Mouse (Mus musculus) inflammation-experienced regulatory T-cells (primary cell): ENCODE measurements around the gene Cyp2g1. TPM values are rescaled to one million over a fixed set of nuclear protein-coding genes. Genes with fewer than 3 reads are reported as not detected.

Experiments
- polyA plus RNA-seq, 2 experiments: library from polyadenylated mRNA; unstranded; fragments of 100-300 nt; shearing (Covaris generic); gene quantifications; one replicate each; pipeline ENCODE4 v1.2.1; 2017

The Cyp2g1 gene
- not detected for polyA plus RNA-seq

DNA sequence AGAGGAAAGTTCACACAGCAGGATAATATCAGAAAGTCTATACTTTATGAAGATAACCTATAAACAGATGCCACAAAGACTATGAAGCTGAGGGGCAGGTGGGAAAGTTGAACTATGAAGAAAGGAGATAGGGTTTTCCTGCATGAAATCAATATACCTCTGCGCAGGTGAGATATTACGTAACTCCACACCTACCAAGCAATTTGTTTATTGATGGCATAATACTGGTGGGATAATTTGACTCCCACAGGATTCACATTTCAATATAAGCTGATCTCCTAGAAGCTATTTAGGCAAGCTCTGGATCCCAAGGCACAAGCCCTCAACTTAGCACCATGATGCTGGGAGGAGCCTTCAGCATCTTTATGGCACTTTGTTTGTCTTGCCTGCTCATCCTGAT, at the start of gene Cyp2g1:
Gene Cyp2g1 (plus strand): TSS at position 301 of the 400 bp plus-strand sequence.

DNA sequence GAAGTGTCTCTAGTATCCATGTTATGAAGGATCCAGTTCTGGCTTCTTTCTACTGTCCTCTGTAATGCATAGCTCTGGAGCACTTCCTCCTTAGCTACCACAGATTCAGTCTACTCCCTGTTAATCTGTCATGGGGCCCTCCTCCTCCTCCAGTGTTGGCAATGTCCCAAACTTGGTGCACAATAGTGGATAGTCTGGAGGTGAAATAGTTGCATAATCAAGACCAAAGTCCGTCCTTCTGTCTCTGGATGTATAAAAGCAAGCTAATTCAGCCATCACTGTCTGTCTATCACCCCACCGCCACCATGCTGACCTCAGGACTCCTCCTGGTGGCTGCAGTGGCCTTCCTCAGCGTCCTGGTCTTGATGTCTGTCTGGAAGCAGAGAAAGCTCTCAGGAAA, 26.4 kb downstream of the Cyp2g1 start, which contains the start of gene Cyp2a5:
Gene Cyp2a5 (plus strand): TSS at position 247 of the 400 bp plus-strand sequence.

Other genes with a start within 250 kb of the Cyp2g1 start
- gene Vmn1r185, start 190.4 kb upstream of the Cyp2g1 start, polyA plus RNA-seq = under 1 TPM; 0.23 to 0.73 TPM
- under 1 TPM; 0.10 to 0.59 TPM for gene Cyp2b23, start 122.5 kb upstream of the Cyp2g1 start, polyA plus RNA-seq
- under 1 TPM in 1 of 2 experiments, not detected in 1; 0.71 TPM for gene Cyp2b19, start 51.8 kb upstream of the Cyp2g1 start, polyA plus RNA-seq
- gene Cyp2a5, start 26.4 kb downstream of the Cyp2g1 start, polyA plus RNA-seq = under 1 TPM in 1 of 2 experiments, not detected in 1; 0.39 TPM
- gene Cyp2a22, start 130.5 kb downstream of the Cyp2g1 start, polyA plus RNA-seq = under 1 TPM in 1 of 2 experiments, not detected in 1; 0.22 TPM
- under 1 TPM; 0.06 to 0.28 TPM for gene Cyp2a12, start 220.2 kb downstream of the Cyp2g1 start, polyA plus RNA-seq